Mouse (Mus musculus) liver, embryonic 14.5 days (tissue): ENCODE results near the gene Serf2.
"Not testable (repeated sequence)": the region's sequence is repeated elsewhere in the genome, so short reads cannot be mapped to it uniquely, and the experiment has no call there.

Experiments used
- CTCF ChIP-seq: IDR thresholded peaks from 2 replicates; pipeline ENCODE4 v1.5.1; 2016; ENCODE audit warnings: antibody characterized with exemption, low read depth, control low read depth
- EP300 ChIP-seq: IDR thresholded peaks from 2 replicates; pipeline ENCODE4 v1.6.1; 2016; ENCODE audit warnings: antibody characterized with exemption, low read depth

GRCm38 (mm10) chr2:121468982-121469381 is 20.0 kb downstream of the Serf2 start:
- not testable (repeated sequence) for TF ChIP-seq CTCF, EP300
